Mouse (Mus musculus) heart, postnatal 10 days (tissue): ENCODE measurements around the gene Tpbg. TPM values are rescaled to one million over a fixed set of nuclear protein-coding genes. Genes with fewer than 3 reads are reported as not detected.

ENCODE experiments used
- total RNA-seq, 2 experiments: library from RNA; stranded (reverse); gene quantifications; 2 replicates each; pipeline ENCODE4 v1.2.3; 2021

Gene Tpbg
- total RNA-seq, 2 experiments from 2014 or later, result 3.2 to 3.9 TPM

Other genes with a start within 250 kb of the Tpbg start
- 10 to 100 TPM; 35.4 to 41.7 TPM for gene Ibtk, start 93.0 kb upstream of the Tpbg start, total RNA-seq